Mouse (Mus musculus): ENCODE data around the gene Ubb.

DNA sequence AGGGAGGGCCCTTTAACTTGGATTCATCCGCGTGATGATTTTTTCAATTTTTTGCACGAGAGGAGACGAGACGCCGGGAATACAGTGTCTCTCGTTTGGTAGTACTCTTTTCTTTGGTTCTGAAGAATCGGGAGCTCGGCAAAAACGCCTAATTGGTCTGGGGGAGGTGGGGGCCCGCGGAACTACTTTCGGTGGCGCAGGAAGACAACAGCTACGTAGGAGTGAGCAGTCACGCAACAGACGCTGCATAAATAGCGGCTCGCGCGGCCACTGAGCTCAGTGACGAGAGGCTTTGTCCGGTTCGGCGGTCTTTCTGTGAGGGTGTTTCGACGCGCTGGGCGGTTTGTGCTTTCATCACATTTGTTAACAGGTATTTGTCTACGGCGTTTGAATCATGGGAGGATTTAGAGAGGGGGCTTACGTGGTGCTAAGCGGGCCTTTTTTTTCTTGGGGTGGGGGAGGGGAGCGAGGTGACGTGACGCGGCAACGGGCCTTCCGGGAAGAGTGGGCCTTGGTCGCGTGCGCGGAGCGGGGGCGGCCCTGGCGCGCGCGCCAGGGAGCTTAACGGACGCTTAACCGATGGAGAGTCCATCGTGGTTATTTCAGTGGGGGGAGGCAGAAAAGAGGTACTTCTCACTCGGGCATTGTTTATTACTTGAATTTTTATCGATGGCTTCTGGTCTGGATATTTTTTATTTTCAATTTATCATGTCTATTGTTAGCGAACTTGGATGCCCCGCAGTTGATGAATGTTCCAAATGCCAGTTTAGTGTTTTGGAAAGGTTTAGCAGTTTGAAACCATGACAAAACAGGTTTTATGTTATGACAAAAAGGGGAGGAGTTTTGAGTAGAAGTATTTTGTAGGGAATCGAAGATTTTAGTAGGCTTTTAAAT lies 502 bp downstream of the Ubb start:
- TF ChIP-seq CTCF (IDR thresholded peaks at IDR 0.05; ENCODE audit: low read depth, low read length) (no peak), TAL1 (conservative IDR thresholded peaks at IDR 0.05; ENCODE audit: low read depth, low read length) (no peak), GATA2 (IDR thresholded peaks at IDR 0.05; ENCODE audit: borderline replicate concordance, low read depth, low read length) (no peak), GATA1 (IDR thresholded peaks at IDR 0.05; ENCODE audit: borderline replicate concordance, low read length) (no peak)

Data from G1E (cell line).